8 mouse cellular contexts compared by ENCODE assay signal in genomic region chr10:103235707-103236459, GRCm38 (mm10). TPM values are rescaled to one million over a fixed set of nuclear protein-coding genes. Genes with fewer than 3 reads are reported as not detected.
A peak's percentile ranks its signal among the peaks of the same experiment; 100 is the strongest.
DNase-seq lines count a peak whose midpoint lies in the region; ATAC-seq and TF ChIP-seq lines count a peak whose summit lies in the region.

Lrriq1 (minus strand) TSS chr10:103236322.

- peak within 1 kb of the TSS; percentile 56 for H3K4me3 ChIP-seq in embryonic fibroblast, embryonic 13.5 days (ENCODE audit: insufficient read depth, low read length)
- peak within 1 kb of the TSS; percentile 68 for H3K4me3 ChIP-seq in hindbrain, embryonic 12.5 days
- peak within 1 kb of the TSS; percentile 53 for H3K4me3 ChIP-seq in lung, embryonic 15.5 days

- no peak for TF ChIP-seq POLR2A in embryonic fibroblast, embryonic 13.5 days (IDR thresholded peaks at IDR 0.05; ENCODE audit: low read depth, low read length)

- no peaks in the 10 kb centered on the region for H3K9me3 ChIP-seq in hindbrain, embryonic 12.5 days (replicated peaks)
- H3K9me3 ChIP-seq in lung, embryonic 15.5 days, result no peaks in the 10 kb centered on the region

- 8% methylated on average over 24 of the region's 25 CpGs for WGBS in hindbrain, embryonic 12.5 days
- WGBS in lung, embryonic 15.5 days, result 6% methylated on average over 25 of the region's 25 CpGs

- no peak within 1 kb of the TSS for H3K27ac ChIP-seq in embryonic fibroblast, embryonic 13.5 days (ENCODE audit: insufficient read depth, low read length)
- no peak within 1 kb of the TSS for H3K27ac ChIP-seq in hindbrain, embryonic 12.5 days
- H3K27ac ChIP-seq in lung, embryonic 15.5 days, result no peak within 1 kb of the TSS

- DNase-seq in urinary bladder, adult 18-20 months (ENCODE audit: low spot score in 2 of 2), result peak; percentile 15 to 21
- DNase-seq in urinary bladder, postnatal 10 days (ENCODE audit: low spot score), result no peak
- peak; percentile 73 to 92 for DNase-seq in layer of hippocampus, postnatal 14 days (ENCODE audit: low spot score in 2 of 2)
- peak; percentile 20 for DNase-seq in retina, adult 2 months (ENCODE audit: low read depth, low spot score)
- no peak for DNase-seq in natural killer cell, adult 2 months (ENCODE audit: low spot score in 2 of 2)

- H3K27me3 ChIP-seq in hindbrain, embryonic 12.5 days, result no peaks in the 10 kb centered on the region
- no peaks in the 10 kb centered on the region for H3K27me3 ChIP-seq in lung, embryonic 15.5 days

- H3K4me2 ChIP-seq in hindbrain, embryonic 12.5 days (replicated peaks), result peak within 1 kb of the TSS; percentile 75
- H3K4me2 ChIP-seq in lung, embryonic 15.5 days, result peak within 1 kb of the TSS; percentile 76

- no peaks in the 10 kb centered on the region for H3K4me1 ChIP-seq in embryonic fibroblast, embryonic 13.5 days (ENCODE audit: control insufficient read depth, insufficient read depth, low read length)
- H3K4me1 ChIP-seq in hindbrain, embryonic 12.5 days, result peaks cover 5% of the 10 kb centered on the region; the same call in 1 of the 2 replicates
- no peaks in the 10 kb centered on the region for H3K4me1 ChIP-seq in lung, embryonic 15.5 days

- no peaks in the 10 kb centered on the region for H3K36me3 ChIP-seq in hindbrain, embryonic 12.5 days
- no peaks in the 10 kb centered on the region for H3K36me3 ChIP-seq in lung, embryonic 15.5 days

- no peak for TF ChIP-seq CTCF in embryonic fibroblast, embryonic 13.5 days (IDR thresholded peaks at IDR 0.05; ENCODE audit: borderline replicate concordance, insufficient read depth, low read length)

- peak; percentile 100 for ATAC-seq in hindbrain, embryonic 12.5 days (ENCODE audit: low FRiP score)
- peak; percentile 92; the same call in 1 of the 2 replicates for ATAC-seq in lung, embryonic 15.5 days (ENCODE audit: borderline replicate concordance, extremely low read depth, low FRiP score, low TSS enrichment)

- peak within 1 kb of the TSS; percentile 60 for H3K9ac ChIP-seq in hindbrain, embryonic 12.5 days
- H3K9ac ChIP-seq in lung, embryonic 15.5 days, result no peak within 1 kb of the TSS

RNA-seq across cellular contexts. Expression of gene Lrriq1, which starts in this region (rescaled TPM):
- polyA plus RNA-seq in embryonic fibroblast, embryonic 13.5 days (2011; ENCODE audit: insufficient read length, low read depth, missing spikeins), result 0.67 TPM in 1 of 2 replicates, not detected in the other
- 4.9 and 5.7 TPM in 2 replicates for polyA plus RNA-seq in hindbrain, embryonic 12.5 days (2016; fragmentation: Nextera tagmentation; extraction: Ambion mirVana)
- 1 to 10 TPM; 3.6 to 5.5 TPM for total RNA-seq in layer of hippocampus, postnatal 14 days (2021)
- 1.8 and 2.4 TPM in 2 replicates for polyA plus RNA-seq in lung, embryonic 15.5 days (2015; fragmentation: Nextera tagmentation; extraction: Ambion mirVana)

Comparison
In these comparisons a context has a peak if more than half of its experiments do, and no peak if none do; other contexts are left out.
1. DNase-seq: peak in urinary bladder, adult 18-20 months (2 of 2), layer of hippocampus, postnatal 14 days (2 of 2) and retina, adult 2 months (single experiment); none in urinary bladder, postnatal 10 days (single experiment) and natural killer cell, adult 2 months (0 of 2).
2. Peak in every context shown above with its lines, with median percentiles within 50 percentile points of each other: H3K4me3 ChIP-seq.